Mouse (Mus musculus): Measurements from ENCODE around the gene Rps15. TPM values are rescaled to one million over a fixed set of nuclear protein-coding genes. Genes with fewer than 3 reads are reported as not detected.

The Rps15 gene
- polyA plus RNA-seq, 1 experiment from 2014 or later = 1,002 TPM

GRCm38 (mm10) chr10:80312586-80313504 is 20.6 kb downstream of the Rps15 start:
- WGBS = 64% methylated on average over 54 of the region's 54 CpGs
- Histone ChIP-seq H3K4me2 (peak overlapping the region; percentile 6; the same call in 1 of the 2 replicates), H3K4me1 (peaks cover 26% of the 10 kb centered on the region), H3K27me3 (peaks cover 80% of the 10 kb centered on the region), H3K4me3 (replicated peaks) (no peak overlapping the region), H3K36me3 (peaks cover 3% of the 10 kb centered on the region; the same call in 1 of the 2 replicates), H3K9ac (no peak overlapping the region), H3K27ac (no peak overlapping the region), H3K9me3 (replicated peaks) (no peaks in the 10 kb centered on the region)
- ATAC-seq (replicated peaks; ENCODE audit: low FRiP score) = no peak

GRCm38 (mm10) chr10:80313627-80314201 is 21.5 kb downstream of the Rps15 start:
- peaks cover 27% of the 10 kb centered on the region for H3K4me1 ChIP-seq
- ATAC-seq (replicated peaks; ENCODE audit: low FRiP score) = no peak
- no peak overlapping the region for H3K4me3 ChIP-seq (replicated peaks)
- 41% methylated on average over 20 of the region's 20 CpGs for WGBS
- H3K4me2 ChIP-seq = 0 out of 2 replicates have a peak overlapping the region, but pooled peaks have one; percentile 14
- no peaks in the 10 kb centered on the region for H3K9me3 ChIP-seq (replicated peaks)
- peaks cover 79% of the 10 kb centered on the region for H3K27me3 ChIP-seq
- H3K9ac ChIP-seq = no peak overlapping the region
- no peak overlapping the region for H3K27ac ChIP-seq
- H3K36me3 ChIP-seq = peaks cover 12% of the 10 kb centered on the region; the same call in 1 of the 2 replicates

- H3K4me2 ChIP-seq = no peak overlapping the region
- no peak overlapping the region for H3K4me3 ChIP-seq (replicated peaks)
- peaks cover 35% of the 10 kb centered on the region for H3K4me1 ChIP-seq
- 52% methylated on average over 16 of the region's 16 CpGs for WGBS
- no peak overlapping the region for H3K9ac ChIP-seq
- no peak overlapping the region for H3K27ac ChIP-seq
- ATAC-seq (replicated peaks; ENCODE audit: low FRiP score) = no peak
- no peaks in the 10 kb centered on the region for H3K9me3 ChIP-seq (replicated peaks)
- peaks cover 79% of the 10 kb centered on the region for H3K27me3 ChIP-seq
- peaks cover 17% of the 10 kb centered on the region; the same call in 1 of the 2 replicates for H3K36me3 ChIP-seq
These were observed 22.3 kb downstream of the Rps15 start for GRCm38 (mm10) chr10:80314494-80315001.

- Histone ChIP-seq H3K36me3 (peaks cover 17% of the 10 kb centered on the region; the same call in 1 of the 2 replicates), H3K9me3 (replicated peaks) (no peaks in the 10 kb centered on the region), H3K4me1 (peaks cover 39% of the 10 kb centered on the region), H3K4me3 (replicated peaks) (no peak overlapping the region), H3K27me3 (peaks cover 76% of the 10 kb centered on the region), H3K27ac (no peak overlapping the region), H3K4me2 (no peak overlapping the region), H3K9ac (peak overlapping the region; percentile 23; the same call in 1 of the 2 replicates)
- 35% methylated on average over 27 of the region's 27 CpGs for WGBS
- no peak for ATAC-seq (replicated peaks; ENCODE audit: low FRiP score)
These were observed 23.1 kb downstream of the Rps15 start for GRCm38 (mm10) chr10:80315315-80315714.

- peaks cover 44% of the 10 kb centered on the region for H3K4me1 ChIP-seq
- no peak overlapping the region for H3K4me2 ChIP-seq
- 19% methylated on average over 11 of the region's 11 CpGs for WGBS
- H3K9ac ChIP-seq = no peak overlapping the region
- no peak overlapping the region for H3K27ac ChIP-seq
- H3K4me3 ChIP-seq (replicated peaks) = no peak overlapping the region
- H3K27me3 ChIP-seq = peaks cover 66% of the 10 kb centered on the region
- no peak for ATAC-seq (replicated peaks; ENCODE audit: low FRiP score)
- H3K9me3 ChIP-seq (replicated peaks) = no peaks in the 10 kb centered on the region
- H3K36me3 ChIP-seq = peaks cover 17% of the 10 kb centered on the region; the same call in 1 of the 2 replicates
These were observed 24.1 kb downstream of the Rps15 start for GRCm38 (mm10) chr10:80316359-80316781.

- no peak for ATAC-seq (replicated peaks; ENCODE audit: low FRiP score)
- WGBS = 42% methylated on average over 10 of the region's 10 CpGs
- Histone ChIP-seq H3K4me1 (peaks cover 51% of the 10 kb centered on the region), H3K9me3 (replicated peaks) (no peaks in the 10 kb centered on the region), H3K27me3 (peaks cover 59% of the 10 kb centered on the region), H3K9ac (0 out of 2 replicates have a peak overlapping the region, but pooled peaks have one; percentile 23), H3K4me2 (no peak overlapping the region), H3K36me3 (peaks cover 17% of the 10 kb centered on the region; the same call in 1 of the 2 replicates), H3K27ac (no peak overlapping the region), H3K4me3 (replicated peaks) (no peak overlapping the region)
These were observed 24.8 kb downstream of the Rps15 start for GRCm38 (mm10) chr10:80317011-80317410.

DNA sequence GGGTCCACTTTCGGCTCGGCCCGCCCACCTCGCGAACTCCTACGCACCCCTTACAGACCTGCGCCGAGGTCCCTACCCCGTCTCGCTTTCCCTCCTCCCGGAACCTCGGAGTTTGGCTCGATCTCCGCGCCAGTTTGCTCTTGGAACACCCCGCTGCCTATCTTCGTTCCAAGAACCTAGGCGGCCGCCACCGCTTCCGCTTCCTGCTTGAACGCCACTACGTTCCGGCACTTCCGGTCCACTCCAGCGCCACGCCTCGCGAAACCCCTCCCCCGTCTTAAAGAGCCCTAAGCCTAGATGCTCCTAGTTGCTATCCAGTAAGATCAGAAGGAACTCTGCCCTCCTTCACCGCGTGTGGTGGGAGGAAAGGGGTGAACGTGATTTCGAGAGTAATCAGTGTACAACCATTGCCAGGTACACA is 28.1 kb downstream of the Rps15 start, which contains the start of gene 2310011J03Rik:
2310011J03Rik (minus strand) TSS at position 198 of the 421 bp plus-strand sequence.
- no peaks in the 10 kb centered on the region for H3K9me3 ChIP-seq (replicated peaks)
- WGBS = under 1% methylated on average over 34 of the region's 34 CpGs
- H3K36me3 ChIP-seq = peaks cover 17% of the 10 kb centered on the region; the same call in 1 of the 2 replicates
- peak within 1 kb of the TSS; percentile 92 for H3K4me2 ChIP-seq
- H3K27ac ChIP-seq = peak within 1 kb of the TSS; percentile 84
- H3K4me3 ChIP-seq (replicated peaks) = peak within 1 kb of the TSS; percentile 91
- peaks cover 26% of the 10 kb centered on the region for H3K27me3 ChIP-seq
- peaks cover 51% of the 10 kb centered on the region for H3K4me1 ChIP-seq
- H3K9ac ChIP-seq = peak within 1 kb of the TSS; percentile 83
- peak; percentile 30 for ATAC-seq (replicated peaks; ENCODE audit: low FRiP score)

DNA sequence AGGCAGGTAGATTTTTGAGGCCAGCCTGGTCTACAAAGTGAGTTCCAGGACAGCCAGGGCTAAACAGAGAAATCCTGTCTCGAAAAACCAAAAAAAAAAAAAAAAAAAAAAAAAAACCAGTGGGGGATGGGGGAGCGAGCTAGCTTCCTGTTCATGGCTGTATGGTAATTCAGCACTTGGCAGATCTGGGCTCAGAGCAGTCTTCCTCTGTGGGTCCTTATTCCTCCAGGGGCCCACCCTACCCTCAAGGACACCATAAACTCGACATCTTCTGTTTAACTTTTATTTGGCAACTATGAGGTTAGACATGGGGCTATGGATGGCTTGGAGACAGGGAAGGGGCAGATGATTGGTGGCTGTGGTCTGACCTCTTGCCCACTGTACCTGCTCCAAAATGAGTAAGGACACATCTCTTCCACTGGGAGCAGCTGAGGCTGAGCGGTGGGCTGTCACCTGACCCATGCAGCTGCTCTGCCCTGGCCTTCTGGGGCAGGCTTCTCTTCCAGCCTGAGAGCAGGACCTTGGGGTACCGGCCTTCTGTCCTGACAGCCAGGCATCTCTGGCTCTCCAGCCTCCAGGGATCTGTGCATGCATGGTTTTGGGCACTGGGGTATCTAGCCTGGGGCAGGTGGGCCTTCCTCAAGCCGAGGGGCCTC is 28.9 kb downstream of the Rps15 start:
- no peak overlapping the region for H3K9ac ChIP-seq
- H3K9me3 ChIP-seq (replicated peaks) = no peaks in the 10 kb centered on the region
- peaks cover 18% of the 10 kb centered on the region for H3K27me3 ChIP-seq
- H3K36me3 ChIP-seq = peaks cover 17% of the 10 kb centered on the region; the same call in 1 of the 2 replicates
- H3K4me2 ChIP-seq = peak overlapping the region; percentile 92
- WGBS = 68% methylated on average over 6 of the region's 6 CpGs
- peaks cover 51% of the 10 kb centered on the region for H3K4me1 ChIP-seq
- no peak for ATAC-seq (replicated peaks; ENCODE audit: low FRiP score)
- H3K27ac ChIP-seq = peak overlapping the region; percentile 64; the same call in 1 of the 2 replicates
- H3K4me3 ChIP-seq (replicated peaks) = no peak overlapping the region

GRCm38 (mm10) chr10:80321670-80322581 is 29.7 kb downstream of the Rps15 start:
- Histone ChIP-seq H3K4me1 (peaks cover 51% of the 10 kb centered on the region), H3K27me3 (peaks cover 10% of the 10 kb centered on the region), H3K9ac (no peak overlapping the region), H3K9me3 (replicated peaks) (no peaks in the 10 kb centered on the region), H3K36me3 (peaks cover 17% of the 10 kb centered on the region; the same call in 1 of the 2 replicates), H3K4me2 (peak overlapping the region; percentile 92), H3K27ac (0 out of 2 replicates have a peak overlapping the region, but pooled peaks have one; percentile 52), H3K4me3 (replicated peaks) (peak overlapping the region; percentile 58)
- no peak for ATAC-seq (replicated peaks; ENCODE audit: low FRiP score)
- 94% methylated on average over 21 of the region's 21 CpGs for WGBS

DNA sequence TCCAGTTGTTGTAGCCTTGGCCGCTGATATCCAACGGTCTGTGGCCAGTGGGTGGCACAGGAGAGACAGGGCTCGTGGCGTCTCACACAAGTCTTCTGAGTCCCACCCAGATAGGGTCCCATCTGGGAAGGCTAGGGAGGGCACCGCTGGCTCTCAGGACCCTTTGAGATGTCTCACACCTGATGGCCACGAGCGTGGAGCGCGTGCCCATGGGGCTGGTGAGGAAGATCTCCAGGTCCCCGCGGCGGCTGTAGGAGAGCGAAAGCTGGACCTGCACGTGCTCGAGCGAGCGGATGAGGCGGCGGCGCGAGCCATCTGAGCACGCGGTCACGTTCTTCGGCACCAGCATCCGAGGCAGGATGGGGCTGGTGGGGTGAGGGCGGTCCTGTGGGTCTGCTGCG is 30.6 kb downstream of the Rps15 start:
- WGBS = 3% methylated on average over 28 of the region's 28 CpGs
- 0 out of 2 replicates have a peak overlapping the region, but pooled peaks have one; percentile 52 for H3K27ac ChIP-seq
- peaks cover 15% of the 10 kb centered on the region; the same call in 1 of the 2 replicates for H3K36me3 ChIP-seq
- H3K4me1 ChIP-seq = peaks cover 51% of the 10 kb centered on the region
- peak overlapping the region; percentile 92 for H3K4me2 ChIP-seq
- peak overlapping the region; percentile 58 for H3K4me3 ChIP-seq (replicated peaks)
- peaks cover 1% of the 10 kb centered on the region for H3K27me3 ChIP-seq
- H3K9me3 ChIP-seq (replicated peaks) = no peaks in the 10 kb centered on the region
- H3K9ac ChIP-seq = peak overlapping the region; percentile 54
- ATAC-seq (replicated peaks; ENCODE audit: low FRiP score) = peak; percentile 4; the same call in 1 of the 2 replicates
